Mouse (Mus musculus): Measurements from ENCODE around the gene Trpm8.

Trpm8 gene

DNA sequence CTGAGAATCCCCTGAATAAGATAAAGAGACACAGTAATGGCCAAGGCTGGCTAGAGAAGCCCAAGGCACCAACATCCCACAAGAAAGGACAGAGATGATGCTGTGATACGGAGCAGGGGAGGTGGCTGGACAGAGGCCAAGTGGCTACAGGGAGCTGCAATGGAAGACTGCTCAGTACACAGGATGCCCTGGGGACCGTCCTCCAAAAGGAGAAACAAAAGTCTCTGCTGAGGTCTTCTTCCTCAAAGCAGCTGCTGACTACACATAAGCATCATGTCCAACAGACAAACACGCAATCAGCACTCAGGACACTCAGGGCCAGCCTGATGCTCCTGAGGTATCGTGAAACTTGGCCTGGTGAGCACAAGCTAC, 12.6 kb upstream of the Trpm8 start:
- DNase-seq (ENCODE audit: low spot score) = no peak

GRCm38 (mm10) chr1:88266123-88266522, 11.3 kb upstream of the Trpm8 start:
- DNase-seq (ENCODE audit: low spot score) = no peak

GRCm38 (mm10) chr1:88267489-88267888, 10.0 kb upstream of the Trpm8 start:
- DNase-seq (ENCODE audit: low spot score) = no peak

GRCm38 (mm10) chr1:88268070-88268469, 9.4 kb upstream of the Trpm8 start:
- no peak for DNase-seq (ENCODE audit: low spot score)

GRCm38 (mm10) chr1:88269539-88270309, 7.7 kb upstream of the Trpm8 start:
- DNase-seq (ENCODE audit: low spot score) = no peak

DNA sequence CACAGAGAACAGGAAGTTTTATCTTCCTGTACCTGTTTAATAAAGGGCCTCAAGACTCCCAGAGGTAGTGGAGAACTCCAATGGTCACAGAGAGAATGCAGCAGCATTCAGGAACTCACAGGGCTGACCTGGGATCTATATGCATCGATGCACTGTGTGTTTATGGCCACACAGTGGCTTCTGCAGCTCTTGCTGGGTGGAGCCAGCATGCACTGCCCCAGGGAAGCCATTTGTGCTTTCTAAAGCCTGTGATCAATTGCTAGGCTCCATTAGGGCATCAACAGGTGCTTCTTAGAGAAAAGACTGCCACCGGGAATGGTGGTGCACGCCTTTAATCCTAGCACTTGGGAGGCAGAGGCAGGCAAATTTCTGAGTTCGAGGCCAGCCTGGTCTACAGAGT, 4.6 kb upstream of the Trpm8 start:
- DNase-seq (ENCODE audit: low spot score) = no peak

DNA sequence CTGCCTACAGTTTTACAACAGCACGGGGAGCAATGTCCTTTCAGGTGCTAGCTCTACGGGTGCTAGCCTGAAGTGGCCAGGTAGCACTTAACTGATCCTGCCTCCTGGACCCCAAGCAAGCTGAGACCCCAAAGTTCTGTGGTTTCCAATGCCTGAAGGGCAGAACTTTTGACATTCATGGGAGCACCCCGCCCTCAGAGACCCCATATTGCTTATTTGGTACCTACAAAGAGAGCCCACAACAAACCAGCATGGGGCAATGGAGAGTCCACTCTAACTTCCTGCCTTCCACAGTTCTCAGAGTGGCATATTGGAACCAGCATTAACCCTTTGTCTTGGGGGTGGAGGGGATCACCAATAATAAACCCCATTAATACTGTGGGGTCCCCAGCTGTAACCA, 4.1 kb upstream of the Trpm8 start:
- DNase-seq (ENCODE audit: low spot score) = no peak

GRCm38 (mm10) chr1:88273832-88274231, 3.6 kb upstream of the Trpm8 start:
- no peak for DNase-seq (ENCODE audit: low spot score)

DNA sequence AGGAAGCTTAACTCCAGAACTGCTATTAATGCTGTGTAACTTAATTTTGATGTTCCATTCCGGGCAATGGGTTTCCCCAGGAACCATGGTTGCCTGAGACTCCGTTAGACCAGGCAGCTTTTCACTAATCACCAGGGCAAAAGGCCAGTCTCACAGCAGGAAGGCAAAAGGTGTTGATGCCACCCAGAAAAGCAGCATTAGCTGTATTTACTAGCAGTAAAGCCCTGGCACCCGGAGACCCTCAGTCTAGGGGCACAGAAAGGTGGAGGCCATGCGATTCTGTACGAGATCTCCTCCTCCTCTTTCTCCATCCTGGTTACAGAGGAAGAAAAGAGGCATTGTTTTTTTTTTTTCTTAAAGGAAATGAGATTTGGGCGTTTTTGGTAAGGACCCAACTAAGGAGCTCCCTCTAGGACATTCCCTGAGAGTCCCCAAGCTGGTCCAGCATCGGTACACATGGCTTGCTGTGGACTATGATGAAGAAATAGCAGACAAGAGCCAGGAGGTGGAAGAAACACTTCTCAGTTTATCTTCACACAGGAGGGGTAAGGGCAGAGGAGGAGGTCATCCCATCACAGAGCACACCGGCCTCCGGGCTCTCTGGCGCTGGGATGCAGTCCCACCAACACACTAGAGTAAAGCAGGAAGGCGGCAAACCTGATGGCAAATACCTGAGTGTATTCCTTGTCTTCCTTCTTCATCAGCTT, 2.9 kb upstream of the Trpm8 start:
- DNase-seq (ENCODE audit: low spot score) = no peak

GRCm38 (mm10) chr1:88275078-88275680, 2.3 kb upstream of the Trpm8 start:
- no peak for DNase-seq (ENCODE audit: low spot score)

DNA sequence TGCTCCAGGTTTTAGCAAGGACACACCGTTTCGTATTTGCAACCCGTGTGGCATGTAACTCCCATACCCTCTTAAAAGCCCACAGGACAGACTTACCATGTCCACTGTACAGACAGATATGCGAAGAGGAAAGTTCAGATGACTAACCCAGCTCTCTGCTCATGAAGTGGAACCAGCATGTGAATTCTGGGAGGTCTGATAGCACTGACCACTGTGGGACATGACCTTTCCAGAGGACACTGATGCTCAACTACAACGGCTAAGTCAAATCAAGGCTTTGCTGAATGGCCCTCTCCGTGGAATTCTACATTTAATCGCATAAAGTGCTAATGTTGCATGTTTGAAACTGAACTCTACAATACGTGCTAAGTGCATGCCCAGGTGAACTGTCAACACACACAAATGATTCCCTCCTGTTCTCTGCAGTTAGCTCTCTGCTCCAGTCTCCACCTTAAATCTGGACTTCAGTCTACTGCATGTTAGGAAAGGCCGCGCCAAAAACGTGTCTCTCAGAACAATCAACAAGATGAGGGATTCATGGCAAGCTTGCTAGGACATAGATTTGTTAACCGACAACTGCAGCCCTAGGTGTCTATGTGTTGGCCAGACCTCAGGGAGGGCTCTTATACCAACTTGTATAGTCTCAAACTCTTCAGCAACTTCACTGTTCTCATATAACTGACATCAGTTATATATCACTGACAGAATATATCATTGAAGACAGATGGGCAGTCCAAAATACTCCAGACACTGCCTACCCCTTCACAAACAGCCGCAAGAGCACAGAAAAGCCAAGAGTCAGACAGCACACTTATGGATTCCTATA, 1.6 kb upstream of the Trpm8 start:
- DNase-seq (ENCODE audit: low spot score) = no peak

DNA sequence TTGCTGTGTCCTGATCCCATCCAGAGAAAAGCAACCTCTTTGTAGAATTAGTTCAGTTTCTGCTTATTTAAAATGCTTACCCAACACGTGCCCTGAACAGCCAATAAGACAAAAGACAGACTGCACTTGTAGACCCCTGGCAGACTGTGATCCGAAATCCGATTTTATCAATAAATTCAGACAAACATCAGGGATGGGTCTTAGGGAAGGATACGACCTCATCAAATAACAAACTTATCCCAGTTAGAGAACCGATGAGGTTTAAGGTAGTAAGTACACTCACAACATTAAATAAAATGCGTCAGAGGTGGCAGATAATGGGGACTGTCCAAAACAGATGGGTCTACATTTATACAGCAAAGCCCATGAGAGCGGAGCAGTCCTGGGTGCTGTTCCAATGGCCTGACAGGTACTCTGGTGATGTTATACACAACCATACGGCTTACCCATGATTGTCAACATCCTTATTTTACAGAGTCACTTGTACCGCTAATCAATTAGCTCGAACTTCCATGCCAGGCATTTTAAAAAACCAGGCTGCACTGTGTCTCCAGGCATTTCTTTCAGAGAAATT, 850 bp upstream of the Trpm8 start:
- DNase-seq (ENCODE audit: low spot score) = no peak

DNA sequence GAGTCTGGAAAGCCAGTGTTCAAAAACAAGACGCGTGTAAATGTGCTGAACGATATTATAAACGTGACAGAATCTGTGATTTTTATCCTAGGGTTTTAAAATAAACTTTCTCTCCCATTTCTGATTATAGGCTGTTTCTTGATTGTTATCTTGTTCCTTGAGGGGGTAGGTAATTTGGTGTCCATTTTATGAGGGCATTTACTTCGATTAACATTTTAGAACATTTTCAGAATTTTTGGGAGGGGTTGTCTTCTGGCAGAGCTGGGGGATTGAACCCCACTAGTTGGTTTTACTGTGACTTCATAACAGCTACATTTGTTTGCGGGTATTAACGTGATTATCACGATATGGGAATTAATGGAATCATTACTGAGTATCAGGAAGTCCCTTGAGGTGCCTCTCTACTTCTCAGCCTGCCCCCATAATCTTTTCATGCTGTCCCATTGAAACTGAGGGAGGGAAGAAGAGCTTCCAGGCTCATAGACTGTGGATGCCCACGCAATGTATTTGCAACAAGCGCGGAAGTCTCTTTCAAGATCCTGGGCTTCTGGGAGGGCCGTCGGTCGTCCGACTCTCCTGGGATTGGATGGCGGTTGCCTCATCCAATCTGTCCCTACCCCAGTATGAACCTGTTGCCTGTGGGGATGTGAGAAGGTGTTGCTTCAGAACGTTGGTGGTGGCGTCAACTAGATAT, 504 bp downstream of the Trpm8 start:
- no peak for DNase-seq (ENCODE audit: low spot score)

DNA sequence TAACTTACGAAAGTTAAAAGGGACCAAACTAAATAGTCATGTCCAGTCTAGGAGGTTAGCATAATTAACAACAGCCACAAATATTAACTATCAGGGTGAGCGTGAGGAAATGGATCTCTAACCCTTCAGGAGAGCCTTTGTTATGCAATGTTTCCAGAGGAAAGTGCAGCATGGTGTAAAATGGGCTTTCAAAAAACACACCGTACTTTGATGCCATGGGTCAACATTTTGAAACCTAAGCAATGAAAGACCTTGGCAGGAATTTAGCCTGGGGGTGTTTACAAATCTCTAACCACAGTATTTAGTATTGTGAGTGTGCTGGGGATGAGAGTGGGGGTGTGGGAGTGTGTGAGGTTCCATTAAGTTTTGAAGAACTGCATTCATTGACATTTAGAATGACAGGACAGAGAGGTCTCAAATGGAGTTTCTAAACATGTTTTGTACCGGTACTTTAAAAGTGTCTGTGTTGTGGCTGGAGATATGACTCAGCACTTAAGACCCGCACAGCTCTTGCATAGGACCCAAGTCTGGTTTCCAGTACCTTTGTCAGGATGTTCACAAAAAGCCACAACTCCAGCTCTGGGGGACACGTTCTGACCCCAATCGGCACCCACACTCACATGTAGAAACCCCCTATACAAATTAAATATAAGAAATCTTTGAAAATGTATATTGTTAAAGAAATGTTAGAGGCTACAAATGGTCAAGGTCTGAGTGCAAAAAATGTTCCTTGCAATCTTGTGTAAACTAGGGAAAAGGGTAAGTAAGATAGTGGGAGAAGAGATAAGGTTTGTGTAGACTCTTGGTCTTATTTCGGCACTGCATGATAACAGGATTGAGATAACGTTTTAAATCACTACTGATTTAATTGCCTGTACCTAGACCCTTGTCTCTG, 1.9 kb downstream of the Trpm8 start:
- no peak for DNase-seq (ENCODE audit: low spot score)

DNA sequence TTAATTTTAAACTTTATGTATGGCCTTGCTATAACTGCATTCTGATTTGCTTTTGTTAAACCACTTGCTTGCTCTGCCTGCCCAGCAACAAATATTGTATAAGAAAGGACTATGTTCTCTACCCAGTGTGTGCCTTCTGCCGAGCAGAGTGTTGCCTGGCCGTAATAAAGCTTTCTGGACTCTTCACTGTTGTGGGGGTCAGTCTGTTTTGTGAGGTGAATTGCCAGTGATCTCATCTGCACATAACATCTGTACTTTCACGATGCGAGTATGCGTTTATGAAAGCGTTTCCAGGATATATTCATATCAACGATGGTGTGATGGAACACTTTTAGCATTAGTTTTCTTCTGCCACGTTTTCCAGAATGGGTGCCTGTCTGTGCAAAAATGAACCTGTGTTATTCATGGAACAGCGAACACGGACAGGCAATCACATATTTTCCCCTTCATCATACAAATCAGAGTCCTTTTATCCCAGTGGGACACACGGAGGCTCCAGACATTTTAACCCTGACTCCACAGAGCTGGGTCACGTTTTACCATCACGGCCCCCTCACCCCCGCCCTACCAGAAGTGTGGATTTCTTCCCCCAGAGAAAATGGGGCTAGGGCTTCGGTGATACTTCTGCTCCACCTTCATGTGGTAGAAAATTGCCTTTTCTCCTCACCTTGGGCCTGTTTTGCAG, 2.7 kb downstream of the Trpm8 start:
- no peak for DNase-seq (ENCODE audit: low spot score)

DNA sequence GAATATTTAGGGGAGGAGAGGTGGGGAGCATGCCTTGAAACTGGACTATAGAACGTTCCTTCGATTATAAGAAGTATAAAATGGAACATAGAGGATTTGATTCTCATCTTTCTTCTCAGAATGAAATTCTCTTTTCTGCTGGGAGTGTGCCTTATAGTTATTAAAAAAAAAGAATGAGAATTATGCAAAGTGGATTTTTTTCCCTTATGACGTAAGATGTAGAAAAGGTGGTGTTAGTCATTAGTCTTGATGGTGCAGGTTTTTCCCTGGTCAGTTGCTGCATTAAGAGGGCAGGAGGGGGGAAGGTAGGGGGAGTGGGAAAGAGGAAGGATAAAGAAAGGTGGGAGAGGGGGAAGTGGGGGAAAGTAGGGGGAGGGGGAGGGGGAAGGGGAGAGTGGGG, 4.8 kb downstream of the Trpm8 start:
- DNase-seq (ENCODE audit: low spot score) = no peak

DNA sequence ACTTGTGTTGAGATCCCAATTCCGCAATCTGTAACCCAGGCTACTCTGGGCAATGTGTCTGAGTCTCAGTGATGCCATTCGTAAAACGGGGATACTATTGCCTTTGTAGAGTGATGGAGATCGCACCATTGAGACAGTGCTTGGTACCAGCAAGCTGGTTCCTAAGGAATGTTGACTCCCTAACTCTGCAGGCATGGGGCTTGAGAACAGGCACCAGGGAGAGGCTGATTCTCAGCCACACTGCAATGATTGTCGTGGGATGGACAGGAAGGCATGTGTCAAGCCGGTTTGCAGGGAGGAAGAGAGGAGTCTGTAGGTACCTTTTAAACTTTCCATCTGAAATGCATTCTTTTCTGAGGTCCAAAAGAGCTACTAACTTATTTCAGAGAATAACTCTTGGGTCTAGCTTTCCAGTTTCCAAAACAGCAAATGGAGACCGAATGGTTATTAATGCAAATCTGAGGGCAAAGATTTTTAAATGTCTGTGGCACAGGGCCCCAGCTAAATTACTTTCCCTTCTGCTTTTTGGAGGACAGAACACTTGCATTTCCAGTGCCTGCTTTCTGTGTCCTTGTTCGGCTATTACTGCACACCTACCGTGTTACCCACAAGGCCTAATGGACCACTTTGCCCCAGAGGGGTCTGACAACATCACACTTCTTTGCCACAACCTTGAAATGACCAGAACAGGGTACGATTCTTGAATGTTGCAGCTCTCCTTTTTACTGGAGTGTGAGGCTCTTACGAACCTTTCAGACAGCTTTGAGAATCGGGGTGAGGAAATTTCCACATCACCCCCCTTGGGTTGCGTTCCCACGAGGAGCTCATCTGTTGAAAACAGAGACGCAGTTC, 6.1 kb downstream of the Trpm8 start:
- no peak for DNase-seq (ENCODE audit: low spot score)

- DNase-seq (ENCODE audit: low spot score) = no peak
Measured at GRCm38 (mm10) chr1:88284228-88284945, 6.9 kb downstream of the Trpm8 start.
